Mouse (Mus musculus) spleen, postnatal 4 days (tissue): ENCODE data around the gene Csnk1g1.

Source experiments
- DNase-seq, 2 experiments: peaks; one replicate each; pipeline ENCODE4 v3.0.0; 2022; ENCODE audit warnings: low spot score in 2 of 2

The Csnk1g1 gene

GRCm38 (mm10) chr9:65908394-65909300 is at the start of gene Csnk1g1, which contains the start of gene Trip4:
TSS of gene Csnk1g1 (plus strand) at chr9:65908924.
TSS of gene Trip4 (minus strand) at chr9:65908794.
- peak; percentile 85 to 89 for DNase-seq

GRCm38 (mm10) chr9:65859656-65860055 is 49.1 kb upstream of the Csnk1g1 start:
- no peak for DNase-seq

- peak; percentile 90 to 96 for DNase-seq
These were observed 24.0 kb upstream of the Csnk1g1 start for GRCm38 (mm10) chr9:65884564-65885315.

GRCm38 (mm10) chr9:65890143-65890628 is 18.5 kb upstream of the Csnk1g1 start, which contains the start of gene Pclaf:
TSS of gene Pclaf (plus strand) at chr9:65890237.
- DNase-seq: peak; percentile 79 to 85

GRCm38 (mm10) chr9:65891126-65891525 is 17.6 kb upstream of the Csnk1g1 start:
- DNase-seq: peak in 1 of 2 experiments; percentile 16

- DNase-seq: no peak
These were observed 11.7 kb upstream of the Csnk1g1 start for GRCm38 (mm10) chr9:65896977-65897376.

GRCm38 (mm10) chr9:65902879-65903278 is 5.8 kb upstream of the Csnk1g1 start:
- DNase-seq: no peak

- DNase-seq: no peak
These were observed 5.3 kb upstream of the Csnk1g1 start for GRCm38 (mm10) chr9:65903419-65903818.

- peak; percentile 40 to 76 for DNase-seq
These were observed 627 bp downstream of the Csnk1g1 start for GRCm38 (mm10) chr9:65909301-65909801.

- no peak for DNase-seq
These were observed 1.1 kb downstream of the Csnk1g1 start for GRCm38 (mm10) chr9:65909837-65910236.

GRCm38 (mm10) chr9:65913976-65914375 is 5.3 kb downstream of the Csnk1g1 start:
- no peak for DNase-seq

- DNase-seq: no peak
These were observed 8.3 kb downstream of the Csnk1g1 start for GRCm38 (mm10) chr9:65917015-65917414.

GRCm38 (mm10) chr9:65928456-65928855 is 19.7 kb downstream of the Csnk1g1 start:
- DNase-seq: no peak

- no peak for DNase-seq
These were observed 21.1 kb downstream of the Csnk1g1 start for GRCm38 (mm10) chr9:65929826-65930225.

GRCm38 (mm10) chr9:65937566-65937965 is 28.8 kb downstream of the Csnk1g1 start:
- DNase-seq: no peak

- DNase-seq: no peak
These were observed 42.4 kb downstream of the Csnk1g1 start for GRCm38 (mm10) chr9:65951082-65951587.

GRCm38 (mm10) chr9:65970009-65970408 is 61.3 kb downstream of the Csnk1g1 start:
- no peak for DNase-seq

GRCm38 (mm10) chr9:65973206-65973605 is 64.5 kb downstream of the Csnk1g1 start:
- DNase-seq: no peak

GRCm38 (mm10) chr9:65975886-65976285 is 67.2 kb downstream of the Csnk1g1 start:
- no peak for DNase-seq

- DNase-seq: no peak
These were observed 74.1 kb downstream of the Csnk1g1 start for GRCm38 (mm10) chr9:65982841-65983240.

- no peak for DNase-seq
These were observed 78.3 kb downstream of the Csnk1g1 start for GRCm38 (mm10) chr9:65987021-65987420.
